Mouse (Mus musculus) lung, adult 2 months (tissue): ENCODE measurements at regions not wholly inside any gene's neighbourhood (a gene's known extent, or its start where the extent isn't known, plus 50 kb on each side); places are given as distances from the start of the nearest gene placed in this dataset.
"Not testable (repeated sequence)": the region's sequence is repeated elsewhere in the genome, so short reads cannot be mapped to it uniquely, and the experiment has no call there.

Experiments used
- DNase-seq: peaks from one replicate; pipeline ENCODE4 v3.0.0; 2022
- H3K4me1 ChIP-seq: fragments of 200-500 bp; 2 replicates; pipeline ENCODE4 v1.6.1; 2011; ENCODE audit warnings: low read length; ENCODE audit not compliant: control insufficient read depth, insufficient read depth
- H3K4me3 ChIP-seq: fragments of 200-500 bp; replicated peaks from 2 replicates; pipeline ENCODE3; 2011; ENCODE audit warnings: low read depth, mild to moderate bottlenecking, control low read depth, low read length; ENCODE audit errors: extremely low read depth
- CTCF ChIP-seq: fragments of 200-500 bp; IDR thresholded peaks from 2 replicates; pipeline ENCODE4 v1.5.1; 2011; ENCODE audit warnings: mild to moderate bottlenecking, low read length, control low read depth; ENCODE audit not compliant: insufficient read depth
- POLR2A ChIP-seq: fragments of 200-500 bp; IDR thresholded peaks from 2 replicates; pipeline ENCODE4 v1.6.1; 2011; ENCODE audit warnings: low read depth, mild to moderate bottlenecking, control low read depth, low read length, borderline replicate concordance; ENCODE audit errors: extremely low read depth
- WGBS: fragments of 180-500 bp; shearing (Covaris S2); methylation state at CpG from one replicate; pipeline ENCODE4 v1.1.7; 2018; 5-methylcytosine and 5-hydroxymethylcytosine counted together

DNA sequence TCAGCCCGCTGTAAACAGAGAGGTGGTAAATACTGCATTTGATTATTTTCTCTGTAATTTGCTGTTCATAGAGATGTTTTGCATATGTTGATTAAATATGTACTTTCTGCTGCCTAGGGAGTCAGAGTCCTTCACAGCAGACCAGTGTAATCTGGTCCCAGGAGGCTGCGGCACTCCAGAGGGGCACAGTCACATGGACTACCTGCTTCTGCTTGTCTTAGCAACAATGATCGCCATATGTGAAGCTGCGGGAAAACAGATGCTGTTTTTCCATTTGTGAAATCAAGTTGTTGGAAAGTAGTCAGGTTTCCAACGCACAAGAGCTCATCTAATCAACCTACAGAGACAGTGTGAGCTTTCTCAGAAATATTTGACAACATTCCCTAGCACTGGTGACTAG, 490.6 kb downstream of the Cypt12 start:
- H3K4me1 ChIP-seq, result no peaks in the 10 kb centered on the region
- no peak for DNase-seq
- no peak overlapping the region for H3K4me3 ChIP-seq
- 83% methylated on average over 5 of the region's 5 CpGs for WGBS
- TF ChIP-seq POLR2A (no peak), CTCF (no peak)

DNA sequence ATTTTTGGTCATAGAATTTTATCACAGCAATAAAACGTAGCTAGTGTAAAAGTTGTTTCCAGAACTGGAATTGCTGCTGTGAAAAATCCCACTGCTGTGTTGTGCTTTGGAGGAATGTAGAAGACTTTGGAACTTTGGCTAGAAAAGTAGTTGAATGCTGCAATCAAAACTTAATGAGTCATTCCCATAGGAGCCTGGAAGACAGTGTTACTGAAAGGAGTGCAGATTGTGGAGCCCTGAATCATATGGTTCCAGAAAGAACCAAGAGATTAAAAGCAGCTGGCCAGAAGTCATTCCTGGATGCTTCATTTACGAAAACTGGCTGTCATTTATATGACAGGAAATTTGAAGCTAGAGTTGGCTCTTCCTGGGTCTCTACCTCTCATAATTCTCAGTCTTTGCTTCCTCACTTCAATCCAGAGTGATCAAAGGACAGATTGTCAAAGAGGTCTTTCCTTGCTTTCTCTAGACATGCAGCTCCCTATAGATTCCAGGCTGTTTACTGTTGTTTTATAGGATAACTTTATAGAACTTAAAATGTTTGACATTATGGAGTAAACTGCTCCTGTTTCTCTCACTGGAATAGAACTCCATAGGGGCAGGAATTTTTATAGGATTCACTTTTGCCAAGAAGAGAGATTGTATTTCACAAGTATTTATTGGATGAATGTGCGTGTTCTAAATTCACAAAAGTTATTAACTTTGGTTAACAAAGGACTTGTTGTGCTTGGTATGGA, 504.2 kb downstream of the Cypt12 start:
- H3K4me1 ChIP-seq, result no peaks in the 10 kb centered on the region
- no peak overlapping the region for H3K4me3 ChIP-seq
- WGBS, result 70% methylated on average over 3 of the region's 3 CpGs
- TF ChIP-seq POLR2A (no peak), CTCF (no peak)
- no peak for DNase-seq

DNA sequence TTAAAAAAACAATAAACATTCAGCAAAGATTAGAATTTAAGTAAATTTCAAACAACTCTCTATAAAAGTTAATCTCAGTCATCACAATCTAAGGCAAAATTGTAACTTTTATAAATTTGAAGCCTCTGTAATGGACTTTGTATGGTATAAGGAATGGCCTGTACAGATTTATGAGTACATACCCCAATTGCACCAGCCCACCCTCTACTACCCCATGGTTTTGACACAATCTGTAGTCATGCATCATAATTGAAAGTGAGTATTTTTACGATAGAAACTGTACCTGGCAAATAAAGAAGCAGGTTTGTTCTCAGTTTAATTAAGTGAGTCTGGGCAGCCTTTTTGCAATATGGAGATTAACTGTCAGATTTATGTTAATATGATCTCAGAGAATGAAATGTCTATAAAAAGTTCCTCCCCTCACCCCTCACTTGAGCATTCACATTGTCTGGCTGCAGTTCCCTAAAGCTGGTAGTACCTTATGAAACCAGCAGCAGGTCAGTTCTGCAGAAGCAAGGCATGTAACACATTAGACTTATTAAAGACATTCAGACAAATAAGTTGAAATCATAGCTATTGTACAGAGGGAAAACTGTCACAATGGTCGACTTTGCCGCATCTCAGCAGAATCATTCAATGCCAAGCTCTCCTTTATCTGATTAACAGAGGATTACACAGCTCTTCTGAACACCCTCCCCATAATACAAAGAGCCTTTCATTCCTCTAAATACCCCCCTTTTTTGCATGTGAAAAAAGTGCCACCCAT, 505.2 kb downstream of the Cypt12 start:
- no peak for TF ChIP-seq POLR2A
- TF ChIP-seq CTCF, result no peak
- no peak overlapping the region for H3K4me3 ChIP-seq
- no peak for DNase-seq
- H3K4me1 ChIP-seq, result no peaks in the 10 kb centered on the region
- 70% methylated on average over 3 of the region's 3 CpGs for WGBS

DNA sequence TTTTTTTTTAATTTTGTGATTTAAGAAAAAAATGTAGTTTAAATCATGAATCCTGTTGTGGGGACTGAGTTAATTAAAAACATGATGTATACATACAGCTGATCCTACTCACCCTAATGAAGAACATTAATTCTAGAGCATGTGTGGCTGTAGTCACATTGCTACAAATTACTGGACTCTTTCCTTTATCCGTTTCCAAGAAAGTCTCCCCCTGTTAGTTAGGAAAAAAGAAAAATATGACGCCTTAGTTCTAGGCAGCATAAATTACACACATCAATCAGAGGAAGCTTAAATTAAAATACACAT, 505.7 kb downstream of the Cypt12 start:
- Histone ChIP-seq H3K4me3 (no peak overlapping the region), H3K4me1 (no peaks in the 10 kb centered on the region)
- DNase-seq, result no peak
- 91% methylated on average over 2 of the region's 2 CpGs for WGBS
- TF ChIP-seq POLR2A (no peak), CTCF (no peak)

DNA sequence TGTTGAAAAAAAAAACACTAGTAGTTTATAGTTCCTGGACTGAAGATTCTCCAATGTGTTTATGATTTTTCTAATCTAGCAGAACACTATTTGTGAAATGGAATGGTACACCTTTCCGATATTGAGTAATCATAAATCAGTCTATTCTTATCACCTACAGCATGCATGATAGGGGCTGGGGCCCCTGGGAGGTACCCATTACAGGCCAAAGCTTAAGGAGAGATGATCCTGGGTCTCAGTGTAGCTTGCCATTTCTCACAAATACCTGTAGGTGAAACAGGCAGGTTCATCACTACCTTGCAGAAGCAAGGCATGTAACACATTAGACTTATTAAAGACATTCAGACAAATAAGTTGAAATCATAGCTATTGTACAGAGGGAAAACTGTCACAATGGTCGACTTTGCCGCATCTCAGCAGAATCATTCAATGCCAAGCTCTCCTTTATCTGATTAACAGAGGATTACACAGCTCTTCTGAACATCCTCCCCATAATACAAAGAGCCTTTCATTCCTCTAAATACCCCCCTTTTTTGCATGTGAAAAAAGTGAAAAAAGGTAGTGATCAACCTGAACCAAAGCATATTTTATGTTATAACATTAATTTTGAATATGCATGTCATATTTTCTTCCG, 506.5 kb downstream of the Cypt12 start:
- WGBS, result 86% methylated on average over 4 of the region's 4 CpGs
- not testable (repeated sequence) for H3K4me3 ChIP-seq

DNA sequence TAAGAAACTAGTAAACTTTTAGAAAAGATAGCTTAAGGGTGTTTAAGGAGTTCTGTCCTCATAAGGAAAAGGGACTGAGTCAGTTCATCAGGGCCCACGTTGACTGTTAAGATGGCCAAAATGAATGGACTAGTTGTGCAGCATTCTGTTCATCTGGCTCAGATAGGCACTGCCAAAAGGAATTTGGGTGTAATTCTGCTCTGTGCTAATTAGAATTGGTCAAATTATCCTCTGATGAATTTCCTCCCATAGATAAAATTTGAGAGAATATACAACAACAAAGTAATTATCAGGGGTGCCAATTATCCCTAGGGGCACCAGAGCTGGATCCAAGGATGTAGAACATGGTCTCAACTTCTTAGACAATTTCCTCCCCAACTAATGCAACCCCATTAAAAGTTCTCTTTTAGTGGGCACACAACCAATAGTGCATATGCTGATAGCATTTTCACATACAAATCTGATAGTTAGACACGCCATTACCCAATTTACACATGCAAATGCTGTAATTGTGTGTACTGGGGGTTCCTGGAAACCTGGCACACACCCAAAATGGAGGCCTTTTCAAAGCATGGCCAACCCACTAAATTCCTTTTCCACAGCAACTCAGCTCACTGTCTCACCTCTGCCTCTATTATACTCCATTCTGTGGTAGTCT, 508.0 kb downstream of the Cypt12 start:
- DNase-seq, result no peak
- H3K4me3 ChIP-seq, result no peak overlapping the region
- TF ChIP-seq CTCF, result no peak
- TF ChIP-seq POLR2A, result no peak
- H3K4me1 ChIP-seq, result no peaks in the 10 kb centered on the region
- 81% methylated on average over 2 of the region's 2 CpGs for WGBS

More for the DNA sequence above, 506.5 kb downstream of the Cypt12 start:
- not testable (repeated sequence) for H3K4me1 ChIP-seq, DNase-seq

DNA sequence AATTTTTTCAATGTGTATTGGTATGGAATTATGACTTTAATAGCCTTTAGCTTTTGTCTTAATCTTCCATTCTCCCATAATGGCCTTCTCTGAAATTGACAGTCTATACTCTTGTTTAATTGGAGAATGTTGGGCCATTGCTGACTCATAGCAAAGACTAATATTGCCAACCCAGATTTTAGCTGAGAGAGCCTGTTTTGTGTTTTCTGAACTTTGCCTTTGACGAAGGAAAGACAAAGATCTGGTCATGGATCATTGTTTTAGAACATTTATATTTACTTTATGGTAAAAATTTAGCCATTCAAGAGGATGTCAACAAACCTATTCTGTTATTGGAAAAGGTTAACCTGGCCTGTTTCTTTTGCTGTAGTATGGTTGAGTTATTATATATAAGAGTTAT, 512.1 kb downstream of the Cypt12 start:
- no peak for TF ChIP-seq CTCF
- TF ChIP-seq POLR2A, result no peak
- Histone ChIP-seq H3K4me1 (no peaks in the 10 kb centered on the region), H3K4me3 (no peak overlapping the region)
- DNase-seq, result no peak
- WGBS, result 83% methylated on average over 1 of the region's 1 CpGs

DNA sequence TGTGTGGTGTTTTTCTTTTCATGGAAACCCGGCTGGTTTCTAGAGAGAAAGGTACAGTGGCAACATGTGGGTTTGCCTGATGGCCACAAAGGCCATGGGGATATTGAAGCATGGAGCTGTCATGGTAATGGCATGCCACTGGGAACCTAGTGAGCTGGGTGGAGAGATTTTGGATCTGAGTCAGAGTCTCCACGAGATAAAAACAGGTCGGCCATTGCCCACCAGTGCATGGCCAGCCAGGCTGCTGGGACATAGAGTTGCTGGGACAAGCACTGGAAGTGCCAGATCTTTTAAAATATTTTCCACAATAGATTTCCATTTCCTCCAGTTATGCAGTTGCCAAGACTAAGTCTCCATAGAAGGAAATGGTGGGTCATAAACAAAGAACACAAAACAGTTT, 523.6 kb downstream of the Cypt12 start:
- Histone ChIP-seq H3K4me1 (no peaks in the 10 kb centered on the region), H3K4me3 (no peak overlapping the region)
- 54% methylated on average over 3 of the region's 3 CpGs for WGBS
- no peak for DNase-seq
- TF ChIP-seq POLR2A (no peak), CTCF (no peak)

DNA sequence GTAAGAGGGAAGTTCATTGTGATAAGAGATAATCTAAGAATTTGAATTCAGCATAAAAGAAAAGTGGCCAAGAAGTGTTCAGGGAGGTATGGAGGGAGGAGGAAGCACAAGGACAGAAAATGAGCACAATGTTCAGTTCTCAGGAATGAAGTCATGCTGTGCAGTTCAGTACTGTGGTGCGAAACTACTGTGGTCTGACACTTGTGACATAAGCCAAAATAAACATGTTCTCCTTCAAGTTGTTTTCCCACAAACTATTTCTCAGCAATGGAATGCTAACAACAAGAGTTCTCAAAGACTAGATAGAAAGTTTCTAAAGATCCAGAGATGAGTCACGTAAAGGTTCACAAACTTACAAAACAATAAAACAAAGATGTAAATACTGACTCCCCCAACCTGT, 531.3 kb downstream of the Cypt12 start:
- H3K4me3 ChIP-seq, result no peak overlapping the region
- DNase-seq, result no peak
- H3K4me1 ChIP-seq, result peaks cover 2% of the 10 kb centered on the region; the same call in 1 of the 2 replicates
- TF ChIP-seq POLR2A, result no peak
- no peak for TF ChIP-seq CTCF
- 53% methylated on average over 2 of the region's 2 CpGs for WGBS
